Mouse (Mus musculus) hindbrain, postnatal 0 days (tissue): Measurements from ENCODE around the gene Acot2. TPM values are rescaled to one million over a fixed set of nuclear protein-coding genes. Genes with fewer than 3 reads are reported as not detected.
"Not testable (repeated sequence)": the region's sequence is repeated elsewhere in the genome, so short reads cannot be mapped to it uniquely, and the experiment has no call there.

Experiments used
- ATAC-seq: fragments of 200-750 bp; cut with Nextera tagmentation; 2 replicates; pipeline ENCODE4 v1.8.0; 2017; ENCODE audit warnings: mild to moderate bottlenecking, moderate TSS enrichment, moderate library complexity
- DNase-seq: peaks from one replicate; pipeline ENCODE4 v3.0.0-alpha.2; 2015; ENCODE audit warnings: low spot score
- H3K27ac ChIP-seq: fragments of 300-500 bp; sonication (generic); 2 replicates; pipeline ENCODE4 v1.5.1; 2014; ENCODE audit warnings: mild to moderate bottlenecking
- H3K27me3 ChIP-seq: fragments of 300-500 bp; sonication (generic); 2 replicates; pipeline ENCODE4 v1.6.1; 2014; ENCODE audit warnings: low read length, mixed read lengths; ENCODE audit not compliant: insufficient read depth
- H3K36me3 ChIP-seq: fragments of 300-500 bp; sonication (generic); 2 replicates; pipeline ENCODE4 v1.6.1; 2014; ENCODE audit warnings: low read length, mixed read lengths; ENCODE audit not compliant: insufficient read depth
- H3K4me1 ChIP-seq: fragments of 300-500 bp; sonication (generic); 2 replicates; pipeline ENCODE4 v1.6.1; 2014; ENCODE audit warnings: antibody characterized with exemption, low read length, mixed read lengths; ENCODE audit not compliant: insufficient read depth
- H3K4me2 ChIP-seq: fragments of 300-500 bp; sonication (generic); 2 replicates; pipeline ENCODE4 v1.6.1; 2014; ENCODE audit warnings: low read depth, mild to moderate bottlenecking, low read length, moderate library complexity, mixed read lengths
- H3K4me3 ChIP-seq: fragments of 300-500 bp; sonication (generic); 2 replicates; pipeline ENCODE4 v1.5.1; 2014; ENCODE audit warnings: low read length
- H3K9ac ChIP-seq: fragments of 300-500 bp; sonication (generic); replicated peaks from 2 replicates; pipeline ENCODE4 v1.6.1; 2014; ENCODE audit warnings: mild to moderate bottlenecking, low read length, moderate library complexity, mixed read lengths
- H3K9me3 ChIP-seq: fragments of 300-500 bp; sonication (generic); 2 replicates; pipeline ENCODE4 v1.6.1; 2016; ENCODE audit warnings: low read length, mixed read lengths
- CTCF ChIP-seq: IDR thresholded peaks from 2 replicates; pipeline ENCODE4 v1.5.1; 2016; ENCODE audit warnings: antibody characterized with exemption, control low read depth, low read depth
- whole genome bisulfite sequencing: fragments of 180-500 bp; shearing (Covaris S2); extraction: QIAGEN DNeasy Blood & Tissue Kit; methylation state at CpG from one replicate; pipeline ENCODE4 v1.1.7; 2014; 5-methylcytosine and 5-hydroxymethylcytosine counted together
- polyA plus RNA-seq: library from polyadenylated mRNA; unstranded; fragments of >200 nt; fragmentation: Nextera tagmentation; extraction: Ambion mirVana; gene quantifications from 2 replicates; pipeline ENCODE4 v1.2.1, GENCODE M21; 2015
- total RNA-seq: library from RNA; depleted of rRNA; stranded (reverse); fragments of >200 nt; gene quantifications from 2 replicates; pipeline ENCODE4 v1.2.3, GENCODE M21; 2014

Acot2 gene
- total and polyA plus RNA-seq, 2 experiments from 2014 or later = 18.6 to 31.2 TPM

- peak overlapping the region; percentile 82 for H3K27ac ChIP-seq
- no peaks in the 10 kb centered on the region for H3K9me3 ChIP-seq
- no peaks in the 10 kb centered on the region for H3K36me3 ChIP-seq
- H3K27me3 ChIP-seq = no peaks in the 10 kb centered on the region
- H3K4me3 ChIP-seq = peak overlapping the region; percentile 45
- peaks cover 10% of the 10 kb centered on the region for H3K4me1 ChIP-seq
- H3K4me2 ChIP-seq = peak overlapping the region; percentile 56
- ATAC-seq (no peak), DNase-seq (no peak)
- TF ChIP-seq CTCF = no peak
- WGBS = 59% methylated on average over 3 of the region's 3 CpGs
- H3K9ac ChIP-seq = peak overlapping the region; percentile 0; the same call in 1 of the 2 replicates
These were observed 22.5 kb downstream of the Acot2 start for GRCm38 (mm10) chr12:84010201-84010600.

- no peaks in the 10 kb centered on the region for H3K9me3 ChIP-seq
- H3K27ac ChIP-seq = peak overlapping the region; percentile 82
- 14% methylated on average over 12 of the region's 12 CpGs for WGBS
- H3K27me3 ChIP-seq = no peaks in the 10 kb centered on the region
- H3K4me3 ChIP-seq = peak overlapping the region; percentile 45
- no peaks in the 10 kb centered on the region for H3K36me3 ChIP-seq
- 0 out of 2 replicates have a peak overlapping the region, but pooled peaks have one; percentile 38 for H3K9ac ChIP-seq
- ATAC-seq (peak; percentile 85), DNase-seq (peak; percentile 96)
- peaks cover 10% of the 10 kb centered on the region for H3K4me1 ChIP-seq
- TF ChIP-seq CTCF = no peak; the same call in 1 of the 2 replicates
- peak overlapping the region; percentile 56 for H3K4me2 ChIP-seq
These were observed 23.8 kb downstream of the Acot2 start for GRCm38 (mm10) chr12:84011251-84012040.

GRCm38 (mm10) chr12:84013130-84013529 is 25.5 kb downstream of the Acot2 start:
- 61% methylated on average over 6 of the region's 6 CpGs for WGBS
- Histone ChIP-seq H3K4me2 (peak overlapping the region; percentile 56), H3K27ac (no peak overlapping the region), H3K9ac (no peak overlapping the region), H3K27me3 (no peaks in the 10 kb centered on the region), H3K4me3 (no peak overlapping the region), H3K36me3 (no peaks in the 10 kb centered on the region), H3K4me1 (peaks cover 10% of the 10 kb centered on the region), H3K9me3 (no peaks in the 10 kb centered on the region)
- ATAC-seq (no peak), DNase-seq (peak; percentile 40)
- peak; percentile 64 for TF ChIP-seq CTCF

GRCm38 (mm10) chr12:84013701-84014100 is 26.0 kb downstream of the Acot2 start:
- Histone ChIP-seq H3K9ac (no peak overlapping the region), H3K27me3 (no peaks in the 10 kb centered on the region), H3K4me3 (no peak overlapping the region), H3K9me3 (no peaks in the 10 kb centered on the region), H3K4me1 (peaks cover 10% of the 10 kb centered on the region), H3K4me2 (peak overlapping the region; percentile 56), H3K27ac (no peak overlapping the region), H3K36me3 (no peaks in the 10 kb centered on the region)
- 82% methylated on average over 7 of the region's 7 CpGs for WGBS
- no peak for TF ChIP-seq CTCF
- no peak for DNase-seq
- no peak for ATAC-seq

GRCm38 (mm10) chr12:84020528-84020927 is 32.9 kb downstream of the Acot2 start:
- not testable (repeated sequence) for H3K36me3 ChIP-seq, H3K27ac ChIP-seq
- WGBS = 39% methylated on average over 7 of the region's 7 CpGs

GRCm38 (mm10) chr12:84022266-84022665 is 34.6 kb downstream of the Acot2 start:
- 95% methylated on average over 4 of the region's 4 CpGs for WGBS
- H3K9me3 ChIP-seq, H3K27ac ChIP-seq, H3K4me2 ChIP-seq, H3K4me1 ChIP-seq, H3K4me3 ChIP-seq, H3K36me3 ChIP-seq, H3K27me3 ChIP-seq, ATAC-seq, DNase-seq, H3K9ac ChIP-seq: not testable (repeated sequence)

More at GRCm38 (mm10) chr12:84020528-84020927, 32.9 kb downstream of the Acot2 start:
- not testable (repeated sequence) for H3K9ac ChIP-seq, H3K9me3 ChIP-seq, H3K27me3 ChIP-seq, H3K4me2 ChIP-seq, H3K4me1 ChIP-seq, H3K4me3 ChIP-seq
- DNase-seq (peak; percentile 71), ATAC-seq (peak; percentile 24; the same call in 1 of the 2 replicates)
